Mouse (Mus musculus): ENCODE measurements at regions not wholly inside any gene's neighbourhood (a gene's known extent, or its start where the extent isn't known, plus 50 kb on each side); places are given as distances from the start of the nearest gene placed in this dataset.

GRCm38 (mm10) chr5:115790436-115790835, 54.6 kb upstream of the Cit start:
- DNase-seq (ENCODE audit: low spot score), result peak; percentile 5

All from ovary, postnatal 10 days (tissue).